Mouse (Mus musculus): ENCODE results near the gene Yif1a. TPM values are rescaled to one million over a fixed set of nuclear protein-coding genes. Genes with fewer than 3 reads are reported as not detected.
"Not testable (repeated sequence)": the region's sequence is repeated elsewhere in the genome, so short reads cannot be mapped to it uniquely, and the experiment has no call there.

Yif1a gene
- polyA plus RNA-seq, 1 experiment from 2014 or later: 73.4 TPM

DNA sequence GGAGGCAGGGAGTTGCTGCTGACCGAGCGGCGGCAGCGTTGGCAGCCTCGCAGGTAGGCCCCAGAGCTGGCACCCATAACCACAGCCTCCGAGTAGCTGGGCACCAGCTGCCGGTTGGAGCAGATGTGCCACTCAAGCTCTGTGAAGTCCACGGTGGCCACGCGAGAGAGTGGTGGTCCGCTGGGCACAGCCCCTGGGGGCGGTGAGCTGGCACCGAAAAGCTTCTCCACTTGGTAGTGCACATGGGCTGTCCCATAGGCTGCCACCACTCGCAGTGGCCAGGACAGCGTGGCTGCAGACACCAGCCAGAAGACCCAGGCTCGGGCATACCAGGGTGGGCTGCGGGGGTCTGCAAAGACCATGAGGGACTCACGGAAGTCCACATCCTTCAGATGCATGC is 6.3 kb upstream of the Yif1a start:
- H3K4me3 ChIP-seq: no peak overlapping the region
- H3K27me3 ChIP-seq (replicated peaks; ENCODE audit: low read depth, poor library complexity, severe bottlenecking): peaks cover 73% of the 10 kb centered on the region
- H3K27ac ChIP-seq (replicated peaks): no peak overlapping the region
- DNase-seq (ENCODE audit: low spot score): no peak
- WGBS: 71% methylated on average over 18 of the region's 18 CpGs
- H3K4me1 ChIP-seq: peaks cover 15% of the 10 kb centered on the region
- H3K36me3 ChIP-seq (replicated peaks): no peaks in the 10 kb centered on the region
- H3K9me3 ChIP-seq: no peaks in the 10 kb centered on the region

DNA sequence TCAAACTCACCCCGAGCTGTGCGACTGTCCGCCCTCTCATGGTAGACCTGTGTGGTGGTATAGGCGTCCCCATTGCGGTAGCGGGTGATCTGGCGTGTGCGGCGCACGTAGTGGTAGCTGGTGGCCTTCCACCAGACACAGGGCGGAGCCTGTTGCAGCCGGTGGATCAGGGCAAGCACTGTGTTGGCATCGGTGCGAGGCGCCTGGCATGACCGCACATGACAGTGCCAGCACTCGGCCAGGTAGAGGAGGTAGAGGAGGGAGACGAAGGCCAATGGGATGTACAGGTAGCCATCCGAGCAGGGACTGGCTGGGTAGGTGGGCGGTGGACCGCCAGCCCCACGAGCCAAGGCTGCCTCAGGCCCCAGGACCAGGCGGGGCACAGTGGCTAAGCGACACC is 5.7 kb upstream of the Yif1a start:
- H3K9me3 ChIP-seq: no peaks in the 10 kb centered on the region
- no peak for DNase-seq (ENCODE audit: low spot score)
- no peaks in the 10 kb centered on the region for H3K36me3 ChIP-seq (replicated peaks)
- peaks cover 20% of the 10 kb centered on the region for H3K4me1 ChIP-seq
- H3K27ac ChIP-seq (replicated peaks): no peak overlapping the region
- peaks cover 73% of the 10 kb centered on the region for H3K27me3 ChIP-seq (replicated peaks; ENCODE audit: low read depth, poor library complexity, severe bottlenecking)
- no peak overlapping the region for H3K4me3 ChIP-seq
- WGBS: 72% methylated on average over 24 of the region's 24 CpGs

DNA sequence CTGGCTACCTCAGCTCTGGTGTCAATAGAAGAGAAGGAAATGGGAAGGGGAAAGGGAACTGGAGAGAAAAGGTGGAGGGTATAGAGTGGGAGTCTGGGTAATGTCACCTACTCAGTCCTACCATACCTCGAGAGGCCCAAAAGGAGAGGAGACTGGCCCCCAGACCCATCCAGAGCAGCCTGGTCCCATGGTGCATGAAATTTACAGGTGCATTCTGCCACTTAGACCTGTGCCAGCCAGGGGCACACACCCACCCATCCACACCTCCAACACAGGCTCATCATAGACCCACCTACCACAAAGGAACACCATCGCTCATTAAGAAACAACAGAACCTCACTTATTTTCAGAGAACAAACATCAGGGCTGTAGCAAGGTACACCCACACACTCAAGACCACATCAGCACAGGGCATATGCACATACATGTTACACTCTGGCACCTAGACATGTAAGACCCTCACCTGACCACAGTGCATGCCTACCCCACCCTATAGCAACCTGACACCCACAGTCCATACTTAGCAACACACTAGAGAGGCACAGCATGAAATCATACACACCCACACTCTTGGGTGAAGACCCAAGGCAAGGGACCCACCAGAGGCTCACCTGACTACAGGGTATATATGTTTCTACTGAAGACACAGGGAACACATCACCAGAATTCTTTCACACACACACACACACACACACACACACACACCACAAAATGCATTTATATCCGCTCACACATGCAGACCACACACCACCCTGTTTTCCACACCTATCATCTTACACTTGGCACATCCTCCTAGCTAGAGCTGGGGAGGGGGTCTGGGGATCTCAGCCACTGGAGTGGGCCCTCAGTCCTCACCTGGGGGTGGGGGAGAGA is 4.1 kb upstream of the Yif1a start:
- Histone ChIP-seq H3K9me3 (no peaks in the 10 kb centered on the region), H3K4me1 (peaks cover 29% of the 10 kb centered on the region), H3K36me3 (replicated peaks) (no peaks in the 10 kb centered on the region), H3K27ac (replicated peaks) (no peak overlapping the region), H3K27me3 (replicated peaks; ENCODE audit: low read depth, poor library complexity, severe bottlenecking) (peaks cover 73% of the 10 kb centered on the region), H3K4me3 (peak overlapping the region; percentile 58; the same call in 1 of the 2 replicates)
- DNase-seq (ENCODE audit: low spot score): no peak
- 73% methylated on average over 3 of the region's 3 CpGs for WGBS

DNA sequence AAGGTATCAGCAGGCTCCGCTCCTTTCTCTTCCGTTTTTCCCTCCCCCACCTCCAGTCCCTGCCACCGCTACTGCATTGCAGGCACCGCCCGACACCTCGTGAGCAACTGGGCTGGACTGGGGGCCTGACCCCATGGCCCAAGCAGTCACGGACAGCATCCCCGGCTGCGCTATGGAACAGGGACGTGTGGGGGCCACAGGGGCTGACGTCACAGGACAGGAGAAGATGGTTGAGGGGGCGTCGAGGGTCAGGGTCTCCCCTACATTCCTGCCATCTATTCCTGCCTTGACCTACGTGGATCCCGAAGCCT is 3.5 kb upstream of the Yif1a start:
- no peak overlapping the region for H3K27ac ChIP-seq (replicated peaks)
- no peak for DNase-seq (ENCODE audit: low spot score)
- peaks cover 68% of the 10 kb centered on the region for H3K27me3 ChIP-seq (replicated peaks; ENCODE audit: low read depth, poor library complexity, severe bottlenecking)
- H3K4me1 ChIP-seq: peaks cover 34% of the 10 kb centered on the region
- H3K36me3 ChIP-seq (replicated peaks): peaks cover 1% of the 10 kb centered on the region
- H3K4me3 ChIP-seq: peak overlapping the region; percentile 58
- 5% methylated on average over 15 of the region's 15 CpGs for WGBS
- no peaks in the 10 kb centered on the region for H3K9me3 ChIP-seq

DNA sequence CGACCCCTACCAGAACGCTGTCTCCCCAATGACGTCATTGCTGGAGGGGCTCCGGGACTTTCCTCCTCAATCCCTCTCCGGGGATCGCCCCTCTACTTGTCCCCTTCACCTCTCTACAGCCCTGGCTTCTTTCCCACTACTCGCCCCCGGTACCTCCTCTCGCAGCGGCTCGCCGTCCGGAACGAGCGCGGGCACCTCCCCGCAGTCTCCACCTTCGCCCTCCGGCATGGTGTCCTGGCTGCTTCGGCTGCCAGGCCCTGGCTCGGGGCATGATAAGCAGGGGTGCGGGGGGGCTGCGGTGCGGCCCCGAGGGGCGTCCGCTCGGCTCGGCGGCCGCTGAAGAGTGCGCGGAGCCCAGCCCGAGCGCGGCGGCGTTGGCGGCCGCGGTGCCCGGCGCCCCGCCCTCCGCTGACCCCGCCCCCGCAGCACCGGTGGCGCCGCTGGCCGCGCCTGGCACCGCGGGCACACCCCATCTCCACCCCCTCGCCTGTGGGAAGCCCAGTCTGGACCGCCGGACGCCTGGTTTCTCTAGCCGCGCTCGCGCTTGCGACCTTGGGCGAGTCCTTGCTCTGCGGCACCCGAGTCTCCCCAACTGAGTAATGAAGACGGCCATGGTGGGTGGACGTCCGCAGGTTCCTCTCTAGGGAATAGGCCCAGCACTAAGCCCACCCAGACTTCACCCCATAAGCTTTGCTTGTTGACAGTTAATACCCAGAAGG is 3.0 kb upstream of the Yif1a start, which contains the start of gene Tmem151a:
Gene Tmem151a, minus strand, starts transcription at position 387 of the 719 bp plus-strand sequence.
- Histone ChIP-seq H3K27me3 (replicated peaks; ENCODE audit: low read depth, poor library complexity, severe bottlenecking) (peaks cover 63% of the 10 kb centered on the region), H3K9me3 (no peaks in the 10 kb centered on the region), H3K36me3 (replicated peaks) (peaks cover 6% of the 10 kb centered on the region), H3K4me3 (peak within 1 kb of the TSS; percentile 58), H3K27ac (replicated peaks) (no peak within 1 kb of the TSS), H3K4me1 (peaks cover 34% of the 10 kb centered on the region)
- DNase-seq (ENCODE audit: low spot score): no peak
- WGBS: under 1% methylated on average over 69 of the region's 69 CpGs

DNA sequence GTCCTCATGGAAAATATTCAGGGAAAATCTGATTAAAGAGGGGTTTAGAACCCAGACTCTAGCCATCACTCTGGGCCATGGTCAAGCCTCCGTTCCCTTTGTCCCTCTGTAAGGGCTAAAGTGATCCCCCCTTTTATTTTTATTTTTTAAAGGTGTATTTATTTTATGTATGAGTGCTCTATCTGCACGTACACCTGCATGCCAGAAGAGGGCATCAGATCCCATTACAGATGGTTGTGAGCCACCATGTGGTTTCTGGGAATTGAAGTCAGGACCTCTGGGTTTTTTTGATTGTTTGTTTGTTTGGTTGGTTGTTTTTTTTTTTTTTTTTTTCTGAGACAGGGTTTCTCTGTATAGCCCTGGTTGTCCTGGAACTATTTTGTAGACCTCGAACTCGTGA is 1.8 kb upstream of the Yif1a start:
- H3K27me3 ChIP-seq (replicated peaks; ENCODE audit: low read depth, poor library complexity, severe bottlenecking): peaks cover 51% of the 10 kb centered on the region

DNA sequence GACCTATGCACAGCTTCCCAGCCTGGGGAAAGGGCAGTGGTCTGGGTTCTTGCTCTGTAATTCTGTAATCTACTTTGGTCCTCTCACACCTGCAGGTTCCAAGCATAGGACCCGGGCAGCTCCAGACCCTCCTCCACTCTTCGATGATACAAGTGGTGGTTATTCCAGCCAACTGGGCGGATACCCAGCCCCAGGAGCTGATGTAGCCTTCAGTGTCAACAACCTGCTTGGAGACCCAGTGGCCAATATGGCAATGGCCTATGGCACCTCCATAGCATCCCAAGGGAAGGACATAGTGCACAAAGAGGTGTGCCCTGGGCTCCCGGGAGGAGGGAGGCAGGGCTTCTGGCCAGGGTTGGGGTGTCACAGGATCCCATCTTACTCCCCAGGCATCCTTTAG is 986 bp downstream of the Yif1a start:
- 89% methylated on average over 4 of the region's 4 CpGs for WGBS
- Histone ChIP-seq H3K9me3 (no peaks in the 10 kb centered on the region), H3K36me3 (replicated peaks) (peaks cover 42% of the 10 kb centered on the region), H3K4me3 (peak overlapping the region; percentile 90), H3K27me3 (replicated peaks; ENCODE audit: low read depth, poor library complexity, severe bottlenecking) (peaks cover 23% of the 10 kb centered on the region), H3K27ac (replicated peaks) (no peak overlapping the region), H3K4me1 (peaks cover 41% of the 10 kb centered on the region)
- DNase-seq (ENCODE audit: low spot score): no peak

More for the DNA sequence above, 1.8 kb upstream of the Yif1a start:
- H3K4me1 ChIP-seq: peaks cover 34% of the 10 kb centered on the region
- H3K36me3 ChIP-seq (replicated peaks): peaks cover 19% of the 10 kb centered on the region
- H3K9me3 ChIP-seq; H3K27ac ChIP-seq (replicated peaks); H3K4me3 ChIP-seq; DNase-seq (ENCODE audit: low spot score): not testable (repeated sequence)
- WGBS: 54% methylated on average over 4 of the region's 4 CpGs

DNA sequence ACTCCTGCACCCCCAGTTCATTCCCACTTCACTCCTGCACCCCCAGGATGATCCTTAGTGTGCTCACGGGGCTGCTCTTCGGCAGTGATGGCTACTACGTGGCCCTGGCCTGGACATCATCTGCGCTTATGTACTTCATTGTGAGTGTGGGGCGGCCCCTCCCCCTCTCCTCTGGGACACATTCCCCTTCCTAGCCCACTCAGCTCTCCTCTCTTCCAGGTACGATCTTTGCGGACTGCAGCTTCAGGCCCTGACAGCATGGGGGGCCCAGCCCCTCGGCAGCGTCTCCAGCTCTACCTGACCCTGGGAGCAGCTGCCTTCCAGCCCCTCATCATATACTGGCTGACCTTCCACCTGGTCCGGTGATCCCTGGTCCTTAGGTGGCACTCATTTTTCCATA is 3.7 kb downstream of the Yif1a start:
- Histone ChIP-seq H3K27me3 (replicated peaks; ENCODE audit: low read depth, poor library complexity, severe bottlenecking) (peaks cover 17% of the 10 kb centered on the region), H3K4me1 (peaks cover 56% of the 10 kb centered on the region), H3K27ac (replicated peaks) (no peak overlapping the region), H3K36me3 (replicated peaks) (peaks cover 42% of the 10 kb centered on the region), H3K9me3 (no peaks in the 10 kb centered on the region), H3K4me3 (no peak overlapping the region; the same call in 1 of the 2 replicates)
- no peak for DNase-seq (ENCODE audit: low spot score)
- 92% methylated on average over 10 of the region's 10 CpGs for WGBS

DNA sequence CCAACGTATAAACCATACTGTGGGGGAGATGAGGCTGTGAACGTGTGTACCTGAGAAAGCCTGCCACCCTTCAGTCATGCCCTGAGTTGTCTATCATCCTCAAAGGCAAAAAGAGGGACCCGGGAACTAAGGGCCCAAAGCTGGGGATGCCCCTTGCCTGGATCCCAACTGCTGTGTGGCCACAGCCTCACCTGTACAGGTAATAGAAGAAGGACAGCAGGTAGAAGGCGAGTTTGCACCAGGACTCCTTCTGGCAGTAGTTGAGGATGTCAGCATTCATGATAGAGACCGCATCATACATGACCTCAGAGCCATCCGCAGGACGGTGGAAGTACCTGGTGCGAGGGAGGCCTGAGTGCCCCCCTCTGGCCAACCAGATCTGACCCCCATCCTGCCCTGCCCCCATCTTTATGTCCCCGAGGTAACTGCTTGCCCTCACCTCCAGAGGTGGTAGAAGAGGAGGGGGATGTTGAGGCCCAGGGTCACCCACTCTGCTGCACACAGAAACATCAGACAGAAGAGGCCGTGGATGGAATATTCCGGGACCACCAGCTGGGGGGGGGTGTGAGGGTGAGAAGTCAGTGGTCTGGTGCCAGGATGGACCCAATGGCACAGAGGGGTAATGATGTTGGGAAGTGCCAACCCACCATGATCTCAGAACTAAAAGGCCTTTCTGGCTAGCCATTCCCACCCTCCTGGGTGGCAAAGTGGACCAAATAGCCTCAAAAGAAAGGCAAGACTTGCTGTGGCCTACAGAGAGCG is 5.3 kb downstream of the Yif1a start:
- WGBS: 76% methylated on average over 12 of the region's 12 CpGs
- H3K27me3 ChIP-seq (replicated peaks; ENCODE audit: low read depth, poor library complexity, severe bottlenecking): peaks cover 21% of the 10 kb centered on the region
- H3K27ac ChIP-seq (replicated peaks): no peak overlapping the region
- peaks cover 63% of the 10 kb centered on the region for H3K4me1 ChIP-seq
- peaks cover 42% of the 10 kb centered on the region for H3K36me3 ChIP-seq (replicated peaks)
- no peaks in the 10 kb centered on the region for H3K9me3 ChIP-seq
- peak; percentile 23 for DNase-seq (ENCODE audit: low spot score)
- peak overlapping the region; percentile 80 for H3K4me3 ChIP-seq

DNA sequence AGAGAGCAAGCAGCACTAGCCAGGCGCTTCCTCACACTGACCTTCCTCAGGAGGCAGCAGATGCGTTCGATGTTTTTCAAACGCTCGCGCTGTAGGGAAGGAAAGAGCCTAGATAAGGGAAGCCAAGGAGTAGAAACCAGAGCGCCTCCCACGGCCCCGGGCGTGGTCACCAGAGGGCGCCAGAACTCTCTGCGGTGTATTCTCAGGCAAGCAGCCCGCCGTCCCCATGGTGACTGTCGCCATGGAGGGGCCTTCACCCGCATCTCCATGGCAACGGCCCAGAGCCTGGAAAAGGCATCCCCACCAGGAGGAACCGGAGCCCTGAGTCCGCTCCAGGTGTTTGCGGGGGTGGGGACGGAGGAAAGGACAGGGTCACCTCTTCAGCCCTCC is 5.9 kb downstream of the Yif1a start:
- Histone ChIP-seq H3K4me3 (peak overlapping the region; percentile 80), H3K27ac (replicated peaks) (no peak overlapping the region), H3K36me3 (replicated peaks) (peaks cover 46% of the 10 kb centered on the region), H3K27me3 (replicated peaks; ENCODE audit: low read depth, poor library complexity, severe bottlenecking) (peaks cover 21% of the 10 kb centered on the region), H3K9me3 (no peaks in the 10 kb centered on the region), H3K4me1 (peaks cover 63% of the 10 kb centered on the region)
- DNase-seq (ENCODE audit: low spot score): peak; percentile 98
- WGBS: under 1% methylated on average over 21 of the region's 21 CpGs

DNA sequence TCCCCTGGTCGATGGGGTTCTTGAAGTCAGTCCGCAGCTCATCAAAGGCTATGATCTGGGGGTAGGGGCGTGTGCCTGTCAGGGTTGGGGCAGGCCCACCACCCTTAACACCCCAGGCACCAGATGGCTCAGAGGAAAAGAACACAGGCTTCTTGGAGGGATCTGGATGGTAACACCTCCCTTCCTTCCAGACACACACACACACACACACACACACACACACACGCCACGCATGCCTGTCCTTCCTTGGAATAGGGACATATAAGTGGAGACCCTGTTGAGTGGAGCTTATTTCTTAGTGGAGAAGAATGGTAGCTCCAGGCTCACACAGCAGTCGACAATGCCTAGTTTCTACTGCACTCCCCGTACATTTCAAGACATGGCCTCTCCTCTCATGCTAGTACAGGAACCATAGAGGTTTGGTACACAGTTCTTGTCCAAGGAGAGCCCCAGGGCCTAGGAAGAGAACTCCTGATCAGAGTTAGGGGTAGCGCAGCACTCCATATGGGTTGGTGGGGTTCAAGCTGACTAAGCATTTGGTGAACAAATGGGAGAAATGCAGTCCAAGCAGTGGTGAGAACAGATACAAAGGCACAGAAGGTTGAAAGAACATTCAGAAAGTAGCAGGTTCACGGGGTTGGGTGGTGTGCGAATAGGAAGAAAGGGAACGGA is 6.5 kb downstream of the Yif1a start:
- WGBS: 47% methylated on average over 11 of the region's 11 CpGs
- peaks cover 21% of the 10 kb centered on the region for H3K27me3 ChIP-seq (replicated peaks; ENCODE audit: low read depth, poor library complexity, severe bottlenecking)
- H3K27ac ChIP-seq (replicated peaks): no peak overlapping the region
- H3K9me3 ChIP-seq: no peaks in the 10 kb centered on the region
- H3K4me3 ChIP-seq: peak overlapping the region; percentile 80
- H3K36me3 ChIP-seq (replicated peaks): peaks cover 51% of the 10 kb centered on the region
- H3K4me1 ChIP-seq: peaks cover 65% of the 10 kb centered on the region
- DNase-seq (ENCODE audit: low spot score): no peak
